Mouse (Mus musculus) bone marrow, adult 2 months (tissue): ENCODE results near the gene Nol4l.

Experiments
- CTCF ChIP-seq: fragments of 200-500 bp; IDR thresholded peaks from 2 replicates; pipeline ENCODE4 v1.5.1; 2011; ENCODE audit warnings: low read length, control low read depth; ENCODE audit not compliant: control insufficient read depth, insufficient read depth
- POLR2A ChIP-seq: fragments of 200-500 bp; IDR thresholded peaks from 2 replicates; pipeline ENCODE4 v1.6.1; 2011; ENCODE audit warnings: low read depth, mild to moderate bottlenecking, control low read depth, low read length, borderline replicate concordance; ENCODE audit not compliant: control insufficient read depth

GRCm38 (mm10) chr2:153417841-153418240 lies 111.9 kb downstream of the Nol4l start:
- TF ChIP-seq CTCF (no peak), POLR2A (no peak)
